In genomic region chr10:38357539-38358232, GRCm38 (mm10) we compare ENCODE assay signal across 8 mouse cellular contexts.
DNase-seq lines count a peak whose midpoint lies in the region; ATAC-seq and TF ChIP-seq lines count a peak whose summit lies in the region.

No protein-coding gene starts in this region.

- ATAC-seq in frontal cortex, adult (ENCODE audit: low TSS enrichment), result peak; percentile 55
- no peak; the same call in 1 of the 2 replicates for ATAC-seq in lung, embryonic 14.5 days (ENCODE audit: insufficient read depth)
- peak; percentile 56; the same call in 1 of the 2 replicates for ATAC-seq in hindbrain, embryonic 15.5 days (ENCODE audit: low FRiP score, low read depth)
- peak; percentile 58; the same call in 1 of the 2 replicates for ATAC-seq in stomach, embryonic 14.5 days (ENCODE audit: insufficient number of reproducible peaks, insufficient read depth, low FRiP score, low read depth)

- no peaks in the 10 kb centered on the region for H3K9me3 ChIP-seq in lung, embryonic 14.5 days (ENCODE audit: low read depth, low read length)
- no peaks in the 10 kb centered on the region for H3K9me3 ChIP-seq in hindbrain, embryonic 15.5 days
- H3K9me3 ChIP-seq in stomach, embryonic 14.5 days (ENCODE audit: control insufficient read depth, low read depth, low read length), result no peaks in the 10 kb centered on the region

- H3K27me3 ChIP-seq in lung, embryonic 14.5 days (ENCODE audit: insufficient read depth, low read length), result no peaks in the 10 kb centered on the region
- no peaks in the 10 kb centered on the region for H3K27me3 ChIP-seq in hindbrain, embryonic 15.5 days
- H3K27me3 ChIP-seq in stomach, embryonic 14.5 days (ENCODE audit: control insufficient read depth, insufficient read depth, low read length), result no peaks in the 10 kb centered on the region

- H3K4me1 ChIP-seq in lung, embryonic 14.5 days (ENCODE audit: insufficient read depth), result no peaks in the 10 kb centered on the region
- no peaks in the 10 kb centered on the region for H3K4me1 ChIP-seq in lung, adult 2 months (ENCODE audit: control insufficient read depth, insufficient read depth, low read length)
- no peaks in the 10 kb centered on the region for H3K4me1 ChIP-seq in hindbrain, embryonic 15.5 days (replicated peaks)
- H3K4me1 ChIP-seq in stomach, embryonic 14.5 days (ENCODE audit: control insufficient read depth, insufficient read depth, low read length), result no peaks in the 10 kb centered on the region

- WGBS in lung, embryonic 14.5 days, result 46% methylated on average over 1 of the region's 1 CpGs
- 53% methylated on average over 1 of the region's 1 CpGs for WGBS in lung, adult 2 months
- WGBS in hindbrain, embryonic 15.5 days, result 80% methylated on average over 1 of the region's 1 CpGs
- WGBS in stomach, embryonic 14.5 days, result 30% methylated on average over 1 of the region's 1 CpGs

- H3K4me3 ChIP-seq in lung, embryonic 14.5 days (ENCODE audit: low read depth, low read length), result no peak overlapping the region
- H3K4me3 ChIP-seq in lung, adult 2 months (replicated peaks; ENCODE audit: extremely low read depth, low read depth, low read length), result no peak overlapping the region
- H3K4me3 ChIP-seq in hindbrain, embryonic 15.5 days, result no peak overlapping the region
- no peak overlapping the region for H3K4me3 ChIP-seq in stomach, embryonic 14.5 days (ENCODE audit: low read depth, low read length)

- H3K36me3 ChIP-seq in lung, embryonic 14.5 days (ENCODE audit: insufficient read depth), result no peaks in the 10 kb centered on the region
- no peaks in the 10 kb centered on the region for H3K36me3 ChIP-seq in hindbrain, embryonic 15.5 days
- H3K36me3 ChIP-seq in stomach, embryonic 14.5 days (ENCODE audit: control insufficient read depth, insufficient read depth, low read length), result no peaks in the 10 kb centered on the region

- no peak overlapping the region for H3K27ac ChIP-seq in lung, embryonic 14.5 days (ENCODE audit: low read depth)
- 0 out of 2 replicates have a peak overlapping the region, but pooled peaks have one; percentile 5 for H3K27ac ChIP-seq in hindbrain, embryonic 15.5 days (replicated peaks)
- no peak overlapping the region for H3K27ac ChIP-seq in stomach, embryonic 14.5 days (ENCODE audit: low read length)

- no peak overlapping the region for H3K4me2 ChIP-seq in lung, embryonic 14.5 days
- no peak overlapping the region for H3K4me2 ChIP-seq in hindbrain, embryonic 15.5 days
- H3K4me2 ChIP-seq in stomach, embryonic 14.5 days (replicated peaks; ENCODE audit: low read depth, low read length), result no peak overlapping the region

- no peak for DNase-seq in frontal cortex, postnatal 10 days (ENCODE audit: low spot score in 2 of 2)
- DNase-seq in lung, embryonic 14.5 days, result peak; percentile 24
- DNase-seq in lung, adult 2 months, result no peak
- no peak for DNase-seq in layer of hippocampus, postnatal 36 days
- DNase-seq in lung, postnatal 25 days (ENCODE audit: low spot score), result no peak

- TF ChIP-seq CTCF in lung, embryonic 14.5 days (IDR thresholded peaks at IDR 0.05; ENCODE audit: low read depth), result no peak
- TF ChIP-seq CTCF in lung, adult 2 months (IDR thresholded peaks at IDR 0.05; ENCODE audit: insufficient read depth, low read length), result no peak

- H3K9ac ChIP-seq in lung, embryonic 14.5 days, result no peak overlapping the region
- H3K9ac ChIP-seq in hindbrain, embryonic 15.5 days, result no peak overlapping the region
- H3K9ac ChIP-seq in stomach, embryonic 14.5 days (replicated peaks; ENCODE audit: low read depth, low read length), result no peak overlapping the region

- no peak for TF ChIP-seq POLR2A in lung, adult 2 months (IDR thresholded peaks at IDR 0.05; ENCODE audit: borderline replicate concordance, extremely low read depth, low read depth, low read length)
